In the genomic region with DNA sequence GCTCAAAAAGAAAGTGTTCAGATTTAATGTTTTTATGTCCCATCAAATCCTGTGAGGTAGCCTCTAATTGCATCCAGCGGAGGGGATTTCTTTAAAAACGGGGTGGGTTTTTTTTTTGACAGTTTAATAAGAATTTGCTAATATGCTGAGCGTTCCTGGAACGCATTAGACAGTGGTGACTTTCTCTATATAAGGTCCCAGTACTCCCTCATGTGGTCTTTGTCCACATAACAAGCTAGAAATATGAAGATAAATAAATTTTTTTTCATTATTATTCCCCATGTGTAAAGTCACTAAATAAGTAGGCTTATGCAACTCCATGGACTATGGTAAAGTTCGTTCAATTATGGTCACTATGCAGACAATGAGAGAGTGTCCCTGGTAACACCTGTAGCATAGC, we compare ENCODE assay signal across 15 mouse cellular contexts. TPM values are rescaled to one million over a fixed set of nuclear protein-coding genes. Genes with fewer than 3 reads are reported as not detected.
A peak's percentile ranks its signal among the peaks of the same experiment; 100 is the strongest.
DNase-seq lines count a peak whose midpoint lies in the region; ATAC-seq and TF ChIP-seq lines count a peak whose summit lies in the region.
"Had no signal": no experiment of that assay in that cellular context is flagged by ENCODE, and none has a peak within 500 bp of the region (broad histone marks: within the 10 kb centered on the region; RNA-seq: fewer than 3 reads in every experiment).

No protein-coding gene starts in this region.

- H3K4me3 ChIP-seq in heart, embryonic 15.5 days, result no peak overlapping the region
- H3K4me3 ChIP-seq in left cerebral cortex, adult 2 months, result no peak overlapping the region
- H3K4me3 ChIP-seq in thymus, adult 2 months (ENCODE audit: control insufficient read depth, insufficient read depth, low read length), result no peak overlapping the region

- H3K9ac ChIP-seq in heart, embryonic 15.5 days, result no peak overlapping the region

- peak; percentile 47 for TF ChIP-seq CTCF in left cerebral cortex, adult 2 months (IDR thresholded peaks at IDR 0.05)
- TF ChIP-seq CTCF in thymus, adult 2 months (IDR thresholded peaks at IDR 0.05; ENCODE audit: borderline replicate concordance, control insufficient read depth, extremely low read depth, insufficient read depth, low read length, poor library complexity), result no peak

- H3K27ac ChIP-seq in heart, embryonic 15.5 days, result no peak overlapping the region
- H3K27ac ChIP-seq in left cerebral cortex, adult 2 months, result no peak overlapping the region
- no peak overlapping the region for H3K27ac ChIP-seq in thymus, adult 2 months (ENCODE audit: control insufficient read depth, insufficient read depth, low read length)

- no peaks in the 10 kb centered on the region for H3K4me1 ChIP-seq in heart, embryonic 15.5 days (replicated peaks)
- no peaks in the 10 kb centered on the region for H3K4me1 ChIP-seq in thymus, adult 2 months (replicated peaks; ENCODE audit: control insufficient read depth, insufficient read depth, low read length)

- no peaks in the 10 kb centered on the region for H3K36me3 ChIP-seq in heart, embryonic 15.5 days
- H3K36me3 ChIP-seq in thymus, adult 2 months (ENCODE audit: control insufficient read depth, insufficient read depth, low read length), result no peaks in the 10 kb centered on the region

- H3K4me2 ChIP-seq in heart, embryonic 15.5 days, result peak overlapping the region; percentile 23; the same call in 1 of the 2 replicates

- no peak for DNase-seq in heart, adult 8-10 months (ENCODE audit: low spot score)
- DNase-seq in left cerebral cortex, adult 2 months (ENCODE audit: extremely low spot score in 1 of 2, low spot score in 2 of 2), result no peak
- DNase-seq in left cerebral cortex, postnatal 4 days, result no peak
- peak; percentile 8 for DNase-seq in MN1 (ENCODE audit: low spot score)
- no peak for DNase-seq in urinary bladder, adult 18-20 months (ENCODE audit: low spot score in 2 of 2)
- no peak for DNase-seq in thymus, adult 2 months
- DNase-seq: heart, postnatal 14 days; kidney, postnatal 14 days; lung, postnatal 14 days; right cerebral cortex, adult 18-20 months; thymus, postnatal 4 days had no signal

- TF ChIP-seq POLR2A in thymus, adult 2 months (IDR thresholded peaks at IDR 0.05; ENCODE audit: control insufficient read depth, extremely low read depth, insufficient read depth, low read length, poor library complexity), result no peak

- H3K9me3 ChIP-seq in heart, embryonic 15.5 days (replicated peaks), result no peaks in the 10 kb centered on the region

- ATAC-seq in heart, embryonic 15.5 days (replicated peaks; ENCODE audit: insufficient number of reproducible peaks, insufficient read depth, low FRiP score, low read depth), result no peak
- ATAC-seq in granulocyte monocyte progenitor cell, adult 5-6 weeks (replicated peaks; ENCODE audit: poor library complexity, severe bottlenecking), result peak; percentile 42

- 62% methylated on average over 5 of the region's 5 CpGs for WGBS in heart, embryonic 15.5 days
- WGBS in thymus, adult 2 months, result 20% methylated on average over 5 of the region's 5 CpGs

- no peaks in the 10 kb centered on the region for H3K27me3 ChIP-seq in heart, embryonic 15.5 days
- H3K27me3 ChIP-seq in thymus, adult 2 months (ENCODE audit: control insufficient read depth, insufficient read depth, low read length), result no peaks in the 10 kb centered on the region

- intact Hi-C loops in left cerebral cortex, adult 2 months (cut with DNase I), result loop anchor here (5.0 to 10.0 kb wide), 2 partner anchors 989 to 1566 kb away; a partner anchor contains a TSS
- intact Hi-C loops in left cerebral cortex, postnatal 4 days (cut with DNase I), result loop anchor here (5.0 kb wide), 1 partner anchor 989 kb away; a partner anchor contains a TSS

RNA-seq across cellular contexts. Expression of a gene that starts 13.1 kb away (rescaled TPM):
- not detected in 2 replicates for polyA plus RNA-seq in heart, embryonic 15.5 days (2015; fragmentation: Nextera tagmentation; extraction: Ambion mirVana)
- not detected for total RNA-seq in heart, adult 8-10 months (2022)
- not detected for total RNA-seq in left cerebral cortex, adult 2 months (2021)
- total RNA-seq in left cerebral cortex, postnatal 4 days (2021), result not detected
- not detected in 2 replicates for total RNA-seq in granulocyte monocyte progenitor cell, adult 5-6 weeks (2014; fragmentation: Nextera tagmentation)
- not detected in 2 replicates for total RNA-seq in granulocyte monocyte progenitor cell, adult 5-6 weeks (2017)
- 0.04 and 0.05 TPM in 2 replicates for polyA plus RNA-seq in thymus, adult 2 months (2012; rRNA removed)
- total RNA-seq: heart, postnatal 14 days; left cerebral cortex, postnatal 14 days had no signal
- polyA plus RNA-seq: neural tube, embryonic 11.5 days had no signal
